Mouse (Mus musculus) heart, embryonic 16.5 days (tissue): Measurements from ENCODE around the gene Gse1. TPM values are rescaled to one million over a fixed set of nuclear protein-coding genes. Genes with fewer than 3 reads are reported as not detected.

Experiments
- ATAC-seq: fragments of 200-750 bp; cut with Nextera tagmentation; replicated peaks from 2 replicates; pipeline ENCODE4 v1.8.0; 2017; ENCODE audit warnings: moderate number of reproducible peaks; ENCODE audit not compliant: insufficient read depth, low FRiP score; ENCODE audit errors: extremely low read depth
- H3K27ac ChIP-seq: fragments of 300-500 bp; sonication (generic); 2 replicates; pipeline ENCODE4 v1.5.1; 2014; ENCODE audit warnings: mild to moderate bottlenecking, low read length, control low read depth, moderate library complexity
- H3K27me3 ChIP-seq: fragments of 300-500 bp; sonication (generic); 2 replicates; pipeline ENCODE4 v1.6.1; 2014; ENCODE audit warnings: low read length, mixed read lengths; ENCODE audit not compliant: control insufficient read depth, insufficient read depth
- H3K36me3 ChIP-seq: fragments of 300-500 bp; sonication (generic); 2 replicates; pipeline ENCODE4 v1.6.1; 2014; ENCODE audit not compliant: control insufficient read depth, insufficient read depth
- H3K4me1 ChIP-seq: fragments of 300-500 bp; sonication (generic); 2 replicates; pipeline ENCODE4 v1.6.1; 2014; ENCODE audit warnings: low read length, mixed read lengths; ENCODE audit not compliant: control insufficient read depth, insufficient read depth
- H3K4me2 ChIP-seq: fragments of 300-500 bp; sonication (generic); 2 replicates; pipeline ENCODE4 v1.6.1; 2014; ENCODE audit warnings: low read depth, mild to moderate bottlenecking, control low read depth, low read length
- H3K4me3 ChIP-seq: fragments of 300-500 bp; sonication (generic); 2 replicates; pipeline ENCODE4 v1.5.1; 2014; ENCODE audit warnings: mild to moderate bottlenecking, control low read depth, low read length
- H3K9ac ChIP-seq: fragments of 300-500 bp; sonication (generic); 2 replicates; pipeline ENCODE4 v1.6.1; 2014; ENCODE audit warnings: low read length, control low read depth
- H3K9me3 ChIP-seq: fragments of 300-500 bp; sonication (generic); replicated peaks from 2 replicates; pipeline ENCODE4 v1.6.1; 2016; ENCODE audit warnings: low read length; ENCODE audit not compliant: control insufficient read depth
- WGBS: fragments of 180-500 bp; shearing (Covaris S2); extraction: QIAGEN DNeasy Blood & Tissue Kit; methylation state at CpG from one replicate; pipeline ENCODE4 v1.1.7; 2014; 5-methylcytosine and 5-hydroxymethylcytosine counted together
- polyA plus RNA-seq: library from polyadenylated mRNA; unstranded; fragments of >200 nt; fragmentation: Nextera tagmentation; extraction: Ambion mirVana; gene quantifications from 2 replicates; pipeline ENCODE4 v1.2.1, GENCODE M21; 2015

Gse1 gene
- polyA plus RNA-seq, 1 experiment from 2014 or later: 7.7 TPM

DNA sequence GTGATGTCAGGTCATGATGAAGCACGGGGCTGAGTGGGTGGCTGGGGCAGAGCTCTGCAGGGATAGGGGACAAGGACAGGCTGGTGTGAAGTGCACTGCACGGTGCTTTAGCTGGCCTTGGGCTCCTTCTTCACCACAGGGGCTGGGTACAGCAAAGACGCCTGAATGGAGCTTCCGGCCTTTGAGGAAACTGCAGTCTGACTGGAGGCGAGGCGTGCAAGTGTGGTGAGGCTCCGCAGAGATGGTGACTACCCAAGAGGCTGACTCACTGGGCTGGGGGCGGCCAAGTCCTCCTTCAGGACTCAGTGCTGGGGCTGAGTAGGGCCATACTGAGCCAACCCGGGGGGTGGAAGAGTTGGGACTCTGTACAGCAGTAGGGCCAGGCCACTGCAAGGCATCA lies 22.3 kb upstream of the Gse1 start:
- no peaks in the 10 kb centered on the region for H3K9me3 ChIP-seq
- no peak overlapping the region for H3K4me2 ChIP-seq
- no peak overlapping the region for H3K9ac ChIP-seq
- ATAC-seq: no peak
- H3K27ac ChIP-seq: no peak overlapping the region
- H3K4me3 ChIP-seq: no peak overlapping the region
- no peaks in the 10 kb centered on the region for H3K27me3 ChIP-seq
- H3K4me1 ChIP-seq: peaks cover 8% of the 10 kb centered on the region
- no peaks in the 10 kb centered on the region for H3K36me3 ChIP-seq
- 81% methylated on average over 9 of the region's 9 CpGs for WGBS

- ATAC-seq: no peak
- H3K27ac ChIP-seq: no peak overlapping the region
- WGBS: 86% methylated on average over 8 of the region's 8 CpGs
Measured at GRCm38 (mm10) chr8:120207364-120207763, 20.9 kb upstream of the Gse1 start.

GRCm38 (mm10) chr8:120208113-120208512 lies 20.1 kb upstream of the Gse1 start:
- no peak for ATAC-seq
- Histone ChIP-seq H3K27ac (no peak overlapping the region), H3K36me3 (no peaks in the 10 kb centered on the region), H3K4me2 (no peak overlapping the region), H3K9ac (no peak overlapping the region), H3K9me3 (no peaks in the 10 kb centered on the region), H3K4me1 (peaks cover 18% of the 10 kb centered on the region), H3K27me3 (no peaks in the 10 kb centered on the region), H3K4me3 (no peak overlapping the region)
- WGBS: 68% methylated on average over 11 of the region's 11 CpGs

More at GRCm38 (mm10) chr8:120207364-120207763, 20.9 kb upstream of the Gse1 start:
- no peak overlapping the region for H3K9ac ChIP-seq
- H3K4me2 ChIP-seq: no peak overlapping the region
- H3K4me3 ChIP-seq: no peak overlapping the region
- no peaks in the 10 kb centered on the region for H3K36me3 ChIP-seq
- no peaks in the 10 kb centered on the region for H3K9me3 ChIP-seq
- H3K4me1 ChIP-seq: peaks cover 18% of the 10 kb centered on the region
- no peaks in the 10 kb centered on the region for H3K27me3 ChIP-seq

GRCm38 (mm10) chr8:120211345-120211744 lies 16.9 kb upstream of the Gse1 start:
- Histone ChIP-seq H3K36me3 (no peaks in the 10 kb centered on the region), H3K4me1 (peaks cover 23% of the 10 kb centered on the region), H3K27me3 (no peaks in the 10 kb centered on the region), H3K9me3 (no peaks in the 10 kb centered on the region), H3K4me3 (no peak overlapping the region), H3K4me2 (no peak overlapping the region), H3K9ac (no peak overlapping the region), H3K27ac (no peak overlapping the region)
- 0 out of 2 replicates have a peak, but pooled peaks have one; percentile 26 for ATAC-seq
- WGBS: 12% methylated on average over 4 of the region's 4 CpGs

DNA sequence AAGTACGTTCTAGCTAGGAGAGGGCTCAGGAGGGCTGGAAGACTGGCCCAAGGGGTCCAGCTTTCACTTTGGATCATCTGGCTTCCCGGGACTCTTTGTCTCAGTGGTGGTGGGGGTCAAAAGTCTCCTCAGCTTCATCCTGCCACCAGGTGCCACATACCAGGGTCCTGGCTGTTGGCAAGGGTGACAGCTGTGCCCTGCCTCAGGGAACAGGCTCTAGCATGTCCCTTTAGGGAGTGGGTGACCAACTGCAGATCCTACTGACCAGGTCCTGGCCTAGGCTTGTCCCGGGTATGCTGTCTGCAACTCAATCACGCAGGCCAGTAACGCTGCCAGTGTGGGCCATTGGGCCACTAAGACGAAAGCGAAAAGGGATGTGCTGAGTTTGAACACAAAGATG lies 15.7 kb upstream of the Gse1 start:
- 94% methylated on average over 7 of the region's 7 CpGs for WGBS
- Histone ChIP-seq H3K9me3 (no peaks in the 10 kb centered on the region), H3K4me3 (no peak overlapping the region), H3K9ac (no peak overlapping the region), H3K27me3 (no peaks in the 10 kb centered on the region), H3K27ac (no peak overlapping the region), H3K36me3 (no peaks in the 10 kb centered on the region), H3K4me2 (no peak overlapping the region), H3K4me1 (peaks cover 33% of the 10 kb centered on the region)
- ATAC-seq: no peak

- no peak overlapping the region for H3K27ac ChIP-seq
- WGBS: 94% methylated on average over 3 of the region's 3 CpGs
- H3K4me3 ChIP-seq: no peak overlapping the region
- ATAC-seq: no peak
- H3K27me3 ChIP-seq: no peaks in the 10 kb centered on the region
- H3K4me2 ChIP-seq: no peak overlapping the region
- H3K4me1 ChIP-seq: peaks cover 36% of the 10 kb centered on the region
- H3K9me3 ChIP-seq: no peaks in the 10 kb centered on the region
- no peaks in the 10 kb centered on the region for H3K36me3 ChIP-seq
- H3K9ac ChIP-seq: no peak overlapping the region
Measured at GRCm38 (mm10) chr8:120213229-120213628, 15.0 kb upstream of the Gse1 start.

DNA sequence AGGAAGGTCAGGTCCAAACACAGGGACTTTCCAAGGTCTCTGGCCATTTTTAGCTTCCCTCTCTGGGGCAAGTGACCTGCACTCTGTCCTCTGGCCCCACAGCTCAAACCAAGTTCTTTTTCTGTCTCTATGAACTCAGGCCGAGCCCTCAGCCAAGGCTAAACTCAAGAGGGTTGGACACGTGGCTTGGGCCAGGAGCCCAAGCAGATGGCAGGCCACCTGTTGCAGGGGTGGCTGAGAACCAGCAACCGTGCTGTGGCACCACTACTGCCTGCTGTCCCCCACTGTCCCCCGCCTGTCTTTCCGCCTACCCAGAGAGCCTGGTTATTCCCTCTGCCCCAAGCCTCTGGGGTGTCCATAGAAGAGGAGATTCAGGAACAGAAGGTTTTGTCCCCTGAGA lies 14.3 kb upstream of the Gse1 start:
- H3K27me3 ChIP-seq: no peaks in the 10 kb centered on the region
- 0 out of 2 replicates have a peak, but pooled peaks have one; percentile 12 for ATAC-seq
- peaks cover 36% of the 10 kb centered on the region for H3K4me1 ChIP-seq
- no peaks in the 10 kb centered on the region for H3K36me3 ChIP-seq
- 58% methylated on average over 5 of the region's 5 CpGs for WGBS
- no peak overlapping the region for H3K27ac ChIP-seq
- H3K9me3 ChIP-seq: no peaks in the 10 kb centered on the region
- no peak overlapping the region for H3K9ac ChIP-seq
- no peak overlapping the region for H3K4me2 ChIP-seq
- H3K4me3 ChIP-seq: no peak overlapping the region

- Histone ChIP-seq H3K9me3 (no peaks in the 10 kb centered on the region), H3K4me1 (peaks cover 38% of the 10 kb centered on the region), H3K4me2 (no peak overlapping the region), H3K9ac (no peak overlapping the region), H3K4me3 (no peak overlapping the region), H3K27me3 (no peaks in the 10 kb centered on the region), H3K36me3 (no peaks in the 10 kb centered on the region), H3K27ac (0 out of 2 replicates have a peak overlapping the region, but pooled peaks have one; percentile 9)
- no peak for ATAC-seq
- WGBS: 50% methylated on average over 7 of the region's 7 CpGs
Measured at GRCm38 (mm10) chr8:120215416-120216141, 12.7 kb upstream of the Gse1 start.

DNA sequence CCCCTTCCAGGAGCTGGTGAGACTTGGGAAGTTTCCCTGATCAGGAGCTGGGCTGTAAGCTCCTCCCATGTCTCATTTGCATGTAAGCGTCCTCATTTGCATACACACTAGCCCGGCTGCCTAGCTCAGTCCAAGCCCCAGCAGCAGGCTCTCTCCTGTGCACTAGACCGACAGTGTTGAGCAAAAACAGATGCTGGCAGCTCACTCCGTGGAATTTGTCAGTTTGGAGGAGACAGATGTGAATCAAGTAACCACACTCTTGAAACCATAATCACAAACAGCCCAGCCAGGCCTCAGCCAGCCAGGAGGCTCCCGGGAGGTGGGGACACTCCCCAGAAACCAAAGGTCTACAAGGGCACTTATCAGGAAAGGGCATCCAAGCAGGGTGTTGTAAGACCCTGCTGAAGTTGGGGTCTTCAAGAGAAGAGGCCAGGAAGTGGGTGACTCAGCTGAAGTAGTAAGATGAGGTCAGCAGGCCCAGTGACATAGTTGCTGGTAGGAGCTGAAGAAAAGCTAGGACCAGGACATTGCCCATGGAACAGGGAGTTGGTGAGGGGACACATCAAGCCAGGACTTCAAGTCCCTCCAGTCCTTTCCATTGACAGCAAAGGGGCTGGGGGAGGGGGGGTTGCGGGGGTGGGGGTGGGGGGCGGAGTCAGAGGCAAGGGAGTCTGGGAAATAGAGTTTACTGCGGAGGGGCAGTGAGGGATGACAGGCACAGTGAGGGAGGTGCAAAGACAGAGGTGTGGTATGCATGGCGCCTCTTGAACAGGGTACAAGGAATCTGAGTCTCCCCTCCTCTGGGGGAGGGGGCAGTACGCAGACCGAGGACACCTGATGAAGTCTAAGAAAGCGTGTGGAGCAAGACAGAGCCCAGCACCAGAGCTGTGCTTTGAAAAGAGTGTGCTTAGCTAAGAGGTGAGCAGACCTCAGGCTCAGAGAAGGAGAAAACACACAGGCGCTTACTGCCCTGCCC lies 11.1 kb upstream of the Gse1 start:
- WGBS: 24% methylated on average over 11 of the region's 13 CpGs
- Histone ChIP-seq H3K27me3 (no peaks in the 10 kb centered on the region), H3K4me1 (peaks cover 28% of the 10 kb centered on the region), H3K27ac (peak overlapping the region; percentile 69), H3K4me2 (no peak overlapping the region), H3K9ac (0 out of 2 replicates have a peak overlapping the region, but pooled peaks have one; percentile 23), H3K9me3 (no peaks in the 10 kb centered on the region), H3K36me3 (no peaks in the 10 kb centered on the region), H3K4me3 (no peak overlapping the region)
- ATAC-seq: peak; percentile 75
